Mouse (Mus musculus) right cerebral cortex, postnatal 4 days (tissue): ENCODE measurements around the gene Nat8.
"Not testable (repeated sequence)": the region's sequence is repeated elsewhere in the genome, so short reads cannot be mapped to it uniquely, and the experiment has no call there.

Source experiments
- DNase-seq: peaks from one replicate; pipeline ENCODE4 v3.0.0-alpha.2; 2022

Nat8 gene

DNA sequence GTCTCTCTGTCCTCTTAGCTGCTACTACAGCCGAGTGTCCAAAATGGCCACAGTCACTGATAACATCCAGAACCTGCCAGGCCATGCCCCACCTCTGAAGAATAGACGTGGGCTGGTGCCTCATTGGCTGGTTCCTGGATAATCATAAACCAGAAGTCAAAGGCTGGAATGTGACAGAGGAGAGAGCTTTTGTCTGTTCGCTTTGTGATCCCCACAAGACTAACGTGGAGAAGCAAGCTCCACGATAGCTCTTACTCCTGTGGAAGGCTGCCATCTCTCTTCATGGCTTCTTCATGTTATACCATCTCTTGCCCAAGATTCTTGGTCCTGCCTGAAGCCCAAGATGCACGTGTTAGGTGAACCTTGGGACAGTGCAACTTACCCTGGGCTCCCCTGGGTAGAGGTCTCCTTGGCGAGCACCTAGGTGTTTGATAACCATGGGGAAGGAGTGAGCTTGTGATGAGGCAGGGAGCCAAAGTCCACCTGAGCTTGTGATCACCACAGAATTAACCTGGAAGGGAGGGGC lies at the start of gene Nat8:
Gene Nat8, minus strand, starts transcription at position 287 of the 526 bp plus-strand sequence.
- DNase-seq = no peak

DNA sequence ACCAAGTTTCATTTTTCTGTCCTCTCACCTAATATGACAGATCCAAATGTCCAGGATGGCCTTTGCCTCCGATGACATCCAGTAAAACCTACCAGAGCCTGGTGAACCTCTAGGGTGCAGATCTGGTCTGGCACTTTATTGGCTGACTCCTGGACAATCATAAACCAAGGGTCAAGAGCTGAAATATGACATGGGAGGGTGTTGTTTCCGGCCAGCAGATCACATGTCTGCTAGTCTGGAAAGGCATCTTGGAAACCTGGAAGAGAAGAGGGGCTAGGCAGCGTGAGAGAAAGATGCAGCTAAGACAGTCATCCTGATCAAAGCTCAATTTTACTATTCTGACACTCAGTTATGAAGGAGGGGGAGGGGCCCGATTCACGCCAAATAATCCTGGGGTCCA lies 37.1 kb upstream of the Nat8 start, which contains the start of gene Nat8f2:
Gene Nat8f2, minus strand, starts transcription at position 153 of the 400 bp plus-strand sequence.
- not testable (repeated sequence) for DNase-seq

DNA sequence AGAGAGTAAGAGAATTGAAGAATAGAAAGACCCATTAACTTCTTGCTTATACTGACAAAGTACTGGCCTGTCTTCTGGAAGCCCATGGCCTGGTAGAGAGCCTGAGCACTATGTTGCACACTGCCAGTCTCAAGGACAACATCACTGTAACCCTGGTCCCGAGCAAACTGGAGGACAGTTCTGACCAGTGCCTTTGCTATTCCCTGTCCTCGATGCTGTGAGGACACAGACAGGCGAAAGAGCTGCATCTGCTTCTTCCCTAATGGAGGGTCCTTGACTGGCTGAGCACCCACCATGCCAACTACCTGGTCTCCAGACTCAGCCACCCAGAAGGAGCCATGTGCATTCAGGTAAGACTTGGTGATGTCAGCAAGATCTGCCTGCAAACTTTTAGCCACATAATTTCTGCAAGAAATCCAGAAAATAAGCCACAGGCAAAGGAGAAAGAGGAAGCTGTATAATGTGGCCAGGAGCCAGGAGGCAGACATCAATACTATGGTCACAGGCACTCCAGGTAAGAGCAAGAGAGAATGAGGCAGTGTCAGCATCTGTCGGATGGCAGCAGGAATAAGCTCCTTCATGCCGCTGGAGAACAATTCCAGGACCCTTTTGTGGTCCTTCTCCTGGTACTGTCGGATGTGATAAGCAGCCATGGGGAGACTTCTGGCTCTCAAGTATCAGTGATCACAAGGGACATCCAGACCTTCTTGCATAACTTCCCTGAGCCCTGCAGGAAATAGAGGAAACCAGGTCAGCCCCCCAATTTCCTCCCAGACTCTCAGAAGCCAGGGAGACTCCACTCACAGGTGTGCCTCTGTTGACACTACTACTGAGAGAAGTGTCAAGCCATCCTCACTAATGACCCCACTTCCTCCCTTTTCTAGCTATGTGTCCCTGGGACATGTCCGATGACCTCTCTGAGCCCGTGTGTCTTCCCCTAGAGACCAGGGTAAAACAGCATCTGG lies 36.1 kb upstream of the Nat8 start:
- no peak for DNase-seq

DNA sequence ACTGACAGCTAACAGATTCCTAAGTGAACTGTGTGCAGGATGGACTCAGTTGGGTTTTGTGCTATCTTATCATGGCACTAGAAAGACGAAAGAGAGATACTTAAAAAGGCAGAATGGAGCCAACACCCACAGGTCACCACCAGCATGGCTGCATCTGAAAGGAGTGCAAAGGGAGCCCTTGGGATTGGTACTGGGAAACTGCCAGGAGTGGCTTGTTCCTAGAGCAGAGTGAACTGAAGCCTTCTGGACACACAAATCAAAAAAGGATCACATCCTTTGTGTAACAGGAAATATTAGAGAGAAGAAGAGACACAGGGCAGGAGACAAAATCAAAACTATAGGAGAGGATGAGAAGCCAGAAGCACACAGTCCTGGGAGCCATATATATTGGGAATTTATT lies 35.1 kb upstream of the Nat8 start:
- DNase-seq = not testable (repeated sequence)

DNA sequence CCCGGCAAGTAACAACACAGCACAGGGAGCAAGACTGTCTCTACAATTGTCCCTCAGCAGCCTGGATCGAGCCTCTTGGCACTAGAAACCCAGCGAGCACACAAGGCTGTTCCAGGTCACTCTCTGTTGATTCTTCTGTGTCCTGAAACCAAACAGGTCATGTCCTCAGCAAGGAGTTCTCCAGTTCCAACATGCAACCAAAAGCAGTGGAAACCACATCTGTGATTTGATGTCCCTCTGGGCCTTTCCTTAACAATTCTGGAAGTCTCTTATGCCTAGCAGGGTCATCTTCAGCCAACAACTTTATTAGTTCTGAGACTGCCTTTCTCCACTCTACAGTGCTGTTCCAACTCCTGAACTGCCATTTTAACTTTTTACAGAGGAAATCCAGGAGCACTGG lies 34.3 kb upstream of the Nat8 start:
- not testable (repeated sequence) for DNase-seq

DNA sequence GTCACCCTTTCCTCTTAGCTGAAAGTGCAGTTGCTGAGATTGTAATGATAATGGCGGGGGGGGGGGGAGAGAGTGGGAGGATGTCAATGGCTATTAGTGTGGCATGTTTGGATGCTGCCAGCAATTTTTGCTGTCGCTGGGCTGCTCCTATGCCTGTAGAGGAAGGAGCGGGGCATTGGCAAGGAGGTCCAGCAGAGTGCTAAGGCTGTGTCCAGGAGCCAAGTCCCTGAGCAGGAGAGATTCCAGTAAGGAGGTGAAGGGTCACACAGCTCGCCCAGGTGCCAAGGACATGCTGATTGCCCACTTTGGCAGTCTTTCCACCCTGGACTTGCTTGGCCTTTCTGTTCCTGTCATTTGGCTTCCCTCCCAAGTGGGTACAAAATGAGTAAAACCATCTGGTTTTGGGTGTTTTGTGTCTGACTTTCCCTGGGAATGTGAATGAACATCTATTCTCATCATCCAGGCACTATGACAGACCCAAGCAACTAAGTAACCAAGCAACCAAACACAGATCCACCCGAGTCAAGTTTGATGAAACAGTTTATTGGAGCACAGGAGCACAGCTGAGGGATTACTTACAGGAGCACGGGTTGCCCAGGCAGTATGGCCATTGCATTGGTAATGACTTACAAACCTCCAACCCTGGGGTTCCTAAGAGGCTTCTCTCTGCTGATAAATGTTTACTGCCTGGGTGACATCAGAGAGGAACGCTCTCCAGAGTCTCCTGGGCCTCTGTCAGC lies 33.2 kb upstream of the Nat8 start:
- DNase-seq = not testable (repeated sequence)

DNA sequence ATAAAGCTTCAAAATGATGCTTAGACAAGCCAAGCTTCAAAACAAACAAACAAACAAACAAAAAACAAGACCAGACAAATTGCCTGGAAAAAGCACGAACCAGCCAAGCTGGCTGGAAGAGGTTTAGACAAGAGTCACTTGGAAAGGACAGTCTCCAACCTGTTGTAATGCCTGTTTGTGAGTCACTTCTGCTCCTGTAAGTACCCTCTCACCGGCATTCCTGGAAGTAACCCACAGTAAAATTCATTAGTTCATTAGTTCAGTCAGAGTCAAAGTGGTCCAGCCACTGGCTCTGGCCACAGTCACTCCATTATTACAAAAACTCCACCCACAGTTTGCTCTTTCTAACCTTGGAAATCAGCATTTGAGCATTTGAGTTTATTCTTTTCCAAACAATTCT lies 32.0 kb upstream of the Nat8 start:
- DNase-seq = no peak

DNA sequence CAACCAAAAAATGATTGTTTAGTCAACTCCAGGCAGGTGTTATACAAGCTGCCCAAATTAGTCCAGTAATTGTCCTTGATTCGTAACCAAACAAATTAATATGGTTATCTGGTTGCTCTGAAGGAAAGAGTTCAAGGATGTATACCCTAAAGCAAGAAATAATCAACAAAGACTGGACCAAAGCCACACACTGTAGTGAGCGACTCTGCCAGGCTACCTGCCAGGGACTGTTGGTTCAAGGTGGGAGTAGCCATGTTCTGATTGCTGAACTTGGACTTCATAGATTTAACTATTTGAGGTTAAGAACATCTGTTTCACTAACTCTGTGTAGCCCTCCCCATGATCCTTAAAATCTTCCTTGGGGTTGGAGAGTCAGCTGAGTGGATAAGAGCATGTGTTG lies 31.3 kb upstream of the Nat8 start:
- DNase-seq = no peak

DNA sequence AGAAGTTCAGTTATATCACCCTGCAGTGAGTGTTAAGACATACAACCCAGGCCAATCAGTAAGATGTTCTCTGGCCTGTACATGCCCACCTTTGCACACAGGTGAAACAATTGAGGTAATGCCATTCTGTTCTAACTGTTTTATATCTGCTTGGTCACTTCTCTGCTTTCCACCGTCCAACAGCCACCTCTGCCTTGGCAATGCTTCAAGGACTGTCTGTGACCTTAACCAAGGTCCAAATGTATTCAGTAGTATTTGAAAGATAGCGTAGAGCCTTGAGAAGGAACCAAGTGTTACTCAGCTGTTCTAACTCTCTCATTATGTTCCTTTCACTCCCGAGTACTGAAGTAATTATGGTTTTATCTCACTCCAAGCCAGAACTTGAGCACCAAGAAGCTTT lies 30.7 kb upstream of the Nat8 start:
- DNase-seq = no peak

DNA sequence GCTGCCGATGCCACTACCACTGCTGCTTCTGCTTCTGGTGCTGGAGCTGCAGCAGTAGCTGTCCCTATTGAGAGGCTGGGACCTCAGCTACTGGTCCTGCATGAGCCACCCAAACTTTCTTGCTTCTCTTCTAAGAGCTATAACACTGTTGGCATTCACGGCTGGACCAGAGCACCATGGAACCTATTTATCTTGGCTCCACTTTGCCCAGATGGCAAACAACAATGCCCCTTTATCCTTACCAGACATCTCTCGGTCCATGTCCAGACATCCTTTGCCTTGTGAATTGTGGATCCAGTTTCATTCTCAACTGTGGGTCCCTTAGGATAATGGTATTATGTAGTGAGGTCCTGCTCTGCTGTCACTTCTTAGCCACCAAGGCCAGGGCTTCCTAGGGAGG lies 29.4 kb upstream of the Nat8 start:
- DNase-seq = no peak

DNA sequence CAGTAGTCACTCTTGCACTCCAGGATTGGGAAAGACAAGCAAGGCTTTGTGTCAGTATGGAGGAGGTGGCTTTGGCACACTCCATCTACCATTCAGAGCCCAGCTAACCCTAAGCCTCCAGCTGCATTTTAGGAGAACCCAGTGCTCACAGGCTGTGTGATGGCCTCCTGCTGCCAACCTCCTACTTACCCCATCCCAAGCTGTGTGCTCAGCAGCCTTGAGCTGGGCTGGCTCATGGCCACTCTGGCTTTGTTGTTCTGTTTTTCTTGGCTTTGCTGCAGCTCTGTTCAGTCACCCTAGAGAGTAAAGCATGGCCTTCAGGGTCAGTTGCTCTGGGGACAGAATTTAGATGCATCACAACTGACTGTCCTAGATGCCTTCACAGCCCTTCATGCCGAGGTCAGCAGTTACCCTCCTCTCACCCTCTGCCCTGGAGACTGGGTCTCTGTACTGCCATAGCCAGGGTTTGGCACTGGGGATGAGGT lies 24.4 kb upstream of the Nat8 start:
- peak; percentile 44 for DNase-seq

DNA sequence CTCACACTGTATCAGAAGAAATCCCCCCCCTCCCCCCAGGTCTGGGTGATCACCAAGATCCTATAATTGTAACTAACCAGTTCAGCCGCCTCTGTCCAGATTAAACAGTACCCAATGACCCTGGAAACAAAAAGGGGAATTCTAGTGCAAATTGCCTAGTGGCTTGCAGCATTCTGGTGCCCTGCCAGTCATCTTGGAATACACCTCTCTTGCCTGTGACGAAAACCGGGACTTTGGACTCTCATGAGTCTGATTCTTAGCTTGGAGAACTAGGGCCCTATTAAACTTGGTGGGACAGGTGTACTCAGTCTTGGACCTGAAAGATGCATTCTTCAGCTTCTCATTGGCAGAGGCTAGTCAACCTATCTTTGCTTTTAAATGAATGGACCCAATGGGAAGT lies 21.6 kb upstream of the Nat8 start:
- DNase-seq = no peak

DNA sequence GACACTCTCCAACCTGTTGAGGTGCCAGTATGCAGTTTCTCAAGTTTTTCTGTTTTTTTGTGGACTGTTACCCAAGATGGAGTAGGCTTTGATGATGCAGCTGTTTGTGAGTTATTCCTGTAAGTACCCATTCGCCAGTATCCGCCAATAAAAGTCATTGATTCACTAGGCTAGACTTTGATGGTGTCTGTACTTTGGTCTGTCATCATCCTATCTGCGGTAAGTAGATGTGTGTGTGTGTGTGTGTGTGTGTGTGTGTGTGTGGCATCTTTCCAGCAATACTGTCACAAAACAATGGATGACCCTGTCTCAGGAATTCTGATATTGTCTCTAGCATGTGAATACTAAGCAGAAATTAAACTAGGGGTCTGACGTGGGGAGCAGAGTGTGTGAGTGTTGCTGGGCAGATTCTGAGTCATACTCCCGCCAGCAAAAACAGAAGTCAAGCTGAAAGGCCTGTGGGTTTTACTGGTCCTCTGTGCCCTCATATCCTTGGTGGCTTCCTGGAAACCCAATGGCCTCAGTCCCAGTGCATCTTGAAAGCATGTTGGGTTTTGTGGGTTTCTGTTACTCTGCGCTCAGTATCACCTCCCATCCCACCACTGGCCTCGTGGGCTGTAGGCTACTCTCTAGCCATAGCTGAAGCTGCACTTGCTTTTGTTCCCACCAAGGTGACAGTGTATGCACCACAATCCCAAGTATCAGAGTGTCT lies 19.3 kb upstream of the Nat8 start:
- no peak for DNase-seq

DNA sequence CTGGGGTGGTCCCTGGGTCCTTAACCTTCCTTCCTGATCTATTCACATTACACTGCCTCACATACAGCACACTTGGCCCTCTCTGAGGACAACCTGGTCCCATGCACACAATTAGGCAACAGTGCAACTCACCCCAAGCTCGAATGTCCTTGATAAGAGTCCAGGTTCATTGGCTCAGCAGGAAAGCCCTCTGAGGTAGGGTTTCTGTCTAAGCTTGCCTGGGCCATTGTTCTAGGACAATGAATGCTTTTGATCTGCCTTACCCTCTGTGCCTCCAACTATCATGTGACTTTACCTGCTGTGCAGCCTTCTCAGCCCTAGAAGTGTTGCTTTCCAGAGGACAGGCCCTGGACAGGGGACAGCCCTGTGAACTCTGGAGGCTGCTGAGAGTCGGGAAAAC lies 17.4 kb upstream of the Nat8 start:
- no peak for DNase-seq

DNA sequence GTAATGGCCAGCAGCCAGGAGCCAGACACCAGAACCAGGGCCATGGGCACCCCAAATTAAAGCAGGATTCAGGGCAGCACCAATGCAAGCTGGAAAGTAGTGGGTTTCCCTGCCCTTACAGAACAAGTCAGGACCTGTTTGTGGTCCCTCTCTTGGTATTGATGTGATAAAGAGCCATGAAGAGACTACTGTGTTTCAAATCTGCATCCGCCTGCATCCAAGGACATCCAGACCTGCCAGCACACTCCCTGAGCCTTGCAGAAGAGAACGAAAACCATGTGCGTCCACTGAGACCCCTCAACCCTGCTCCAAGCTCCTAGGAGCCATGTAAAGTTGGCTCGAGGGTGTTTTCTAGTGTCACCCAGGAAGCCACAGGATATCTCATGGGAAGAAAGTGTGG lies 16.3 kb upstream of the Nat8 start:
- no peak for DNase-seq

DNA sequence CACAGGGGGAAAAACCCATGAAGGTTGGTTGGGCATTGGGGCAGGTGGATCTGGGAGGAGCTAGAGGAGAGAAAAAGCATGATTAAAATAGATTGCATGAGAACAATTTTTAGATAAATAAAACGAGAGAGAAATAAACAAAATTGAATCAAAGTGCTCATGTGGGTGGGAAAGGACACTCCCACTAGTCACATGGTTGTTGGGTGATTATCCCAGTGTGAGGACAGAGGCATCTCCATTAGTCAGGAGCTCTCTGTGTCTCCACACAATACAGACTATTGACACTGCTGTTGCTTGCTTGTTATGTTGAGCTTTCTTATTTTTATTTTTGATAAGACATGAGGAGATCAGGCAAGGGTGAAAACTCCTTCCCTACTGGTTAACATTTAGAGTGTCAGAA lies 15.0 kb upstream of the Nat8 start:
- no peak for DNase-seq

DNA sequence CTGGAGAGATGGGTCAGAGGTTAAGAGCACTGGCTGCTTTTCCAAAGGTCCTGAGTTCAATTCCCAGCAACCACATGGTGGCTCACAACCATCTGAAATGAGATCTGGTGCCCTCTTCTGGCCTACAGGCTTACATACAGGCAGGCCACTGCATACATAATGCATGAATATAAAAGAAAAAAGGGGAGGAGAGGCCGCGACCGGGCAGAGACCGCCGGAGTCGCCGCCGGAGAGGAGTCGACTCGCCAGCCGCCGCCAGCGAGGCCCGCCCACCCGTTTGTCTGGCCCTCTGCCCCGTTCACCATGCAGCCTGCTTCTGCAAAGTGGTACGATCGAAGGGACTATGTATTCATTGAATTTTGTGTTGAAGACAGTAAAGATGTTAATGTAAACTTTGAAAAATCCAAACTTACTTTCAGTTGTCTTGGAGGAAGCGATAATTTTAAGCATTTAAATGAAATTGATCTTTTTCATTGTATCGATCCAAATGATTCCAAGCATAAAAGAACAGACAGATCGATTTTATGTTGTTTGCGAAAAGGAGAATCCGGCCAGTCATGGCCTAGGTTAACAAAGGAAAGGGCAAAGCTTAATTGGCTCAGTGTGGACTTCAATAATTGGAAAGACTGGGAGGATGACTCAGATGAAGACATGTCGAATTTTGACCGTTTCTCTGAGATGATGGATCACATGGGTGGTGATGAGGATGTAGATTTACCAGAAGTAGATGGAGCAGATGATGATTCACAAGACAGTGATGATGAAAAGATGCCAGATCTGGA lies 12.0 kb upstream of the Nat8 start:
- not testable (repeated sequence) for DNase-seq

DNA sequence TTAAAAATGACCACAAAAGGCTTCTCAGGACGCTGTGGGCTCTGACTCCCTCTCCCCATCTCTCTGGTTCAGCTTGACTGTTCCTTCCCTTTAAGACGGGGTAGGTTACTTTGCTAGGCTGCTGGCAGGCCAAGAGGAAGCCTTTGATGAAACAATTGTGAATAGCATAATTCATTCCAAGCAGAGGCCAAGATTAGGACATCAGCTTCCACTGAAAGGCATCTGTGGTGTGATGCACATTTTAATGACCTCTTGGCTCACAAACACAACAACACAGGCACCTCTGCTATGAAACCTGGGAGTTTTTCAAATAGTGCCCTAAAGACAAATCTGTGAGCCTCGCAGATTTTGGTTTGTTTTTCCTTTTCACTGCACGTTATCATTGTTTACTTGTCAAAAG lies 8.1 kb upstream of the Nat8 start:
- DNase-seq = no peak

DNA sequence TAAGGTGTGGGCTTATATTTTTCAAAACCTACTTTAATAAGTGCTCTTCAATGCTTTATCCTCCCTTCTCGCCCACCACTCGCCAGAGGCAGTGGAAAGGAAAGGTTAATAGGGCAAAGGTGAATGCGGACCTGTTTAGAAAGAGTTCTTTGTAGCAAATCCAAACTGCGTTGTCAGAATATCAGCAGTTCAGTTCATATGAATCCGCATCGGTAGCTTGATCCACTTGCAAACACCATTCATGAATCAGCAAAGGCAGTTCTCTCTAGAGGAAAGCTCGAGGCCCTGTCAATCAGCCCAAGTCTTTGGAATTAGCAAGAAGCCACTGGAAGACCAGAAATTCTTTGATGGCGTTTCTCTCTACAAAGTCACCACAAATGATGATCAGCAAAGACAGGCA lies 6.8 kb upstream of the Nat8 start:
- no peak for DNase-seq

DNA sequence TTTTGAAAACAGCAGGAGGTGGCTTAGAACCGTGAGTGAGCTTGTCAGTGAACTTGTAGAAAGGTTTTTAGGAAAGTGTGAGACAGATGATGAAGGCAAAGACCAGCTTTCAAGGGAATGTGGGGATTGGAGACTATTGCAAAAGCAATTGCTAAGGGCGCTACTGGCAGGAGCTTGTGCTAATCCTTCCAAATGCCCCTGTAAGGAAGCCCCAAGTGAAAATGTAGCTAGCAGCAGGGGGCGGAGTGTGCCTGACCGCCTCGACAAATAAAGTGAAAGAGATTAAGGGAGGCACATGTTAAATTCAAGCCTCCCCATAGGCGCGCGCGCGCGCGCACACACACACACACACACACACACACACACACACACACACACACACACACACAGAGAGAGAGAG lies 5.4 kb upstream of the Nat8 start:
- DNase-seq = peak; percentile 27

DNA sequence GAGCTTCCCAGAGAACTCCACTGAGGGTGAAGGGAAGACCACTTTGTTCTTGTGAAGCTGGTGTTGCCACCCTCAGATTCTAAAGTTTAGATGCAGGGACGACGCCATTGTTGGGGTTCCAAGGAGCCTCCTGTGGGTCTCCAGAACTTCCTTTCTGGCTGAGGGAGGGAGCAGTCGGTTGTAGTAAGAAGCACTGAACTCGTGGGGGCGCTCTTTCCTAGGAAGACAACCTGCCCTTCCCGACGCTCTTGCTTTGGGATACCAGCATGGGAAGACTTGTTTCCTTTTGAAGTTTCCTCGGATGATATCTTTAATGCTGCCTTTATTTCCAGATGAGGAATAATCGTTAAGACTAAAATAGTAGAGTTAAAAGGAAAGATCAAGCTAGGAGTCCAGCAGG lies 4.9 kb upstream of the Nat8 start:
- peak; percentile 69 for DNase-seq

DNA sequence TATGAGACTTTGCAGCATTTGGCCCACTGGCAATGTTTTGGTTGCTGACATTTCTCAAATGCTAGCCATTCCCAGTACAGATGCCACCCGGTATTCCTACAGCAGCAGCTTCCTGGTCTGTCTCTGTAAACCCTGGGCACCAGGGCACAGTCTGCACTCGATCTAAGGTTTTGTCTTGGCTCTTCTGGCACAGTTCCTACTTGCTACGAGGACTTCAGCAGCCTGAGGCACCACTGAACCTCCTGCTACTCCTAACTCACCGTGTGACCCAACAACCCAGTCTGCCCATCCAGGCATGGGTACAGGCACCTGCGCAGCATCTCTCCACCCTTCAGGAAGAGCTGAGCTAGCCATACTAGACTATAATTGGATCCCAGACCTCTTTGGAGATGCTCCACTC lies 4.2 kb upstream of the Nat8 start:
- DNase-seq = not testable (repeated sequence)
